Mouse (Mus musculus): ENCODE measurements around the gene Litaf.
A peak's percentile ranks its signal among the peaks of the same experiment; 100 is the strongest.

Litaf gene

GRCm38 (mm10) chr16:11066833-11067191, 855 bp upstream of the Litaf start:
- no peak for DNase-seq (ENCODE audit: low read depth, low spot score)

GRCm38 (mm10) chr16:11065431-11065830, 526 bp downstream of the Litaf start:
- DNase-seq (ENCODE audit: low read depth, low spot score), result no peak

- DNase-seq (ENCODE audit: low read depth, low spot score), result no peak
Observed at GRCm38 (mm10) chr16:11064742-11065141, 1.2 kb downstream of the Litaf start.

DNA sequence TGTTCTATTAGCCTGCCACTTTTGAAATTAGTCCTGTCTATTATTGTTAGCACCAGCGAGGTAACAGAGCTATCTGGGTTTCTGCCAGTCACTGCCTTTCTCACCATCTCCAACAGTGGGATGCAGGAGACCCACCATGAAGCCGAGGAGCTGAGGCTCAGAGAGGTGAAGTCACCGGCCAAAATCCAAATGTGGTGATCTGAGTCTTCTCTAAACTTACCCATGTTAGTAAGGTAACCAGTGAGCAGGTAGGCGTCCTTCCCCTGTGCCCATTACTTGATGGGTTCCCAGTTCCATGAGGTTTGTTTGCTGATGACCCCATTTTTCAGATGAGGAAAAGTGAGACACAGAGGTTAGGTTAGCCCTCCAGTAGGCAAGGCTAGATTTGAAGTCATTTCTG, 1.6 kb downstream of the Litaf start:
- DNase-seq (ENCODE audit: low read depth, low spot score), result no peak

DNA sequence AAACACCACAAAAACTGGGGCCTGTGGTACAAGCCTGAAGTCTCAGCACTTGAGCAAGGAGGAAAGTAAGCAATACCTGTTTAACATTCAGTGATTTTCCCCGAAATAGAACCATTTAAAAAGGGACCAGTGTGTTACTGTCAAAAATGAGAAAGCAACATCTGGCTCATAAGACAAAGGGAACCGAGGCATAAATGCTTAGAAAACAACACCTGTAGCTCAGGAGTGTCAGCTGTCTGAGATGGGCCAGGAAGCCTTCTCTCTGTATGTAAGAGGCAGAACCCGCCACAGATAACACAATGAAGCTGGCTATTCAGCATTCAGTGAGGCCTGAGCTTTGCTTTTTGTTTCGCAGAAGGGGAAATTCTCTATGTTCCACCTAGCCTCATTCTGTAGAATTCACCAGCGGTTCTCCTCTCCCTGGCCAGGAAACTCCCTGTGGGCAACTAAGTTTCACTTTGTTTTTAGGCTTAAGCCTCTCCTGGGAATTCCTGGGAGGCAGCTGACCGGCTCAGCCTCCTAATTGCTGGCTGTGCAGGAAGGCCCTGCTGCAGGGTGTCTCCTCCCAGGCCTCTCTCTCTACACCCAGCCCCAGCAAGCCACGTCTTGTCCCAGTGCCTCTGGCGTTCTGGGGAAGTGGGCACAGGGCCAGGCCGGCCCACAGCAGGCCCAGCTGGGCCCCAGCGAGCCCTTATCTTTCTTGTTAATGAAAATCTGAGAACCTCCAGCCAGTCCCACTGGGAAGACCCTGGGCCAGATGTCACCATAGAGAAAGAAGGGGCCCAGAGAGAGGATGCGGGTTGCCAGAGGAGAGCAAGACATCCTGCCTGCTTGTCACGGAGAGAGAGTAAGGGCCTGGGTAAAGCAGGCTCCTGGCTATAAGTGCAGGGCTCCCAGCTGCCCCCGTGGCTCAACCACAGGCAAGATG, 2.9 kb downstream of the Litaf start:
- no peak for DNase-seq (ENCODE audit: low read depth, low spot score)

GRCm38 (mm10) chr16:11060645-11061044, 5.3 kb downstream of the Litaf start, which contains the start of gene Snn:
Gene Snn (plus strand): TSS chr16:11060945.
- no peak for DNase-seq (ENCODE audit: low read depth, low spot score)

DNA sequence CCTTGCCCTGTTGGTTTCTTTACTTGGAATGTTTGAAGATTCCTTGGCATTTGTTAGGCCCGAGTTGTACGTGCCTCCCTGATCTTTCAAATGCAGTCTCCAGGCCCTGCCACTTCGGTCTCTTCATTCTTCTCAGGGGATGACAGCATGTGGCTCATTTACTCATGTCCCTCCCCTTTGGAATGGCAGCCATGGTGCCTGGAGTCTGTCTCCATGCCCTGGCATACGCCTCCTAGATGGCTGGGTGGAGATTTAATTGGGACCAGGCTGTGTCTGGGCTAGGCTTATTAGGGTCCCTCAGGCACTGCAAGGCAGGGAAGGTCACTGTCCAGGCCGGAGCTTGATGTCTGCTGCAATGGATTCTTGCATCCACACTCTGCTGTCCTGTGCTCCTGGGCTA, 10.0 kb downstream of the Litaf start:
- no peak for DNase-seq (ENCODE audit: low read depth, low spot score)

DNA sequence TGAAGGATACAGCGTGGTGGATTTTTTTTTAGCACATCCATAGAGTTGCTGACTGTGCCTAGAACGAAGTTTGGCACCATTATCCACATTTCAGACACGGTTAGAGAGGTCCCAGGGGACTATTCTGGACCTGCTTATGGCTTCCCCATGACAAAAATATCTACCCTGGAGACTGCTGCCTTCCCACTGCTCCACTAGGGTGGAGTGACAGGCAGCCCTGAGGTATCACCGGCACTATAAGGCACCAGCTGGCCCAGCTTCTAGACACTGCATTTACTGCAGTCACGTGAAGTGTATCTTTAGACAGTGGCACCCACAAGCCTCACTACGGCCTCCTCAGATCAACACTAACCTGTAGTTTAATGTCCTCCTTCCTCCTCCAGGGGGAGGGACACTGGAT, 11.1 kb downstream of the Litaf start:
- no peak for DNase-seq (ENCODE audit: low read depth, low spot score)

GRCm38 (mm10) chr16:11054409-11054808, 11.5 kb downstream of the Litaf start:
- peak; percentile 65 for DNase-seq (ENCODE audit: low read depth, low spot score)

GRCm38 (mm10) chr16:11051134-11051533, 14.8 kb downstream of the Litaf start:
- no peak for DNase-seq (ENCODE audit: low read depth, low spot score)

- DNase-seq (ENCODE audit: low read depth, low spot score), result no peak
Observed at GRCm38 (mm10) chr16:11050226-11050625, 15.7 kb downstream of the Litaf start.

GRCm38 (mm10) chr16:11047130-11047529, 18.8 kb downstream of the Litaf start:
- DNase-seq (ENCODE audit: low read depth, low spot score), result no peak

GRCm38 (mm10) chr16:11046437-11046836, 19.5 kb downstream of the Litaf start:
- peak; percentile 67 for DNase-seq (ENCODE audit: low read depth, low spot score)

- DNase-seq (ENCODE audit: low read depth, low spot score), result no peak
Observed at GRCm38 (mm10) chr16:11043239-11043638, 22.7 kb downstream of the Litaf start.

DNA sequence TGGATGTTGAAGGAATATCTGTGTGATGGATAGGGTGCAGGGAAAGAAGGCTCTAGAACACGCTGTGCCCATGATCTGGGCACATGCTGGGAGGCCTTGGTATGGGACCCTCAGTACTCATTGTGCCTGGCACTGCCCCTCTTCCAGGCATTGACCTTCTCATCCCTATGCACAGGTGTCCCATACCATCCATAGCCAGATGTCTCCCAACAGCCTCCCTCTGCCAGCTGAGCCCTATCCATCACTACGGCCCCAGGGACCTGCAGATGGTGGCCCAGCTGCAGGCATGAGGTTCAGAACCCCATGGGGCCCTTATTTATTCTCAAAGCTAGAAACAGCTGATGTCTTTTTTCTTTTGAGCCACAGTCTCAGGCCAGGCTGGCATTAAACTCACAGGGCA, 25.4 kb downstream of the Litaf start:
- DNase-seq (ENCODE audit: low read depth, low spot score), result no peak

DNA sequence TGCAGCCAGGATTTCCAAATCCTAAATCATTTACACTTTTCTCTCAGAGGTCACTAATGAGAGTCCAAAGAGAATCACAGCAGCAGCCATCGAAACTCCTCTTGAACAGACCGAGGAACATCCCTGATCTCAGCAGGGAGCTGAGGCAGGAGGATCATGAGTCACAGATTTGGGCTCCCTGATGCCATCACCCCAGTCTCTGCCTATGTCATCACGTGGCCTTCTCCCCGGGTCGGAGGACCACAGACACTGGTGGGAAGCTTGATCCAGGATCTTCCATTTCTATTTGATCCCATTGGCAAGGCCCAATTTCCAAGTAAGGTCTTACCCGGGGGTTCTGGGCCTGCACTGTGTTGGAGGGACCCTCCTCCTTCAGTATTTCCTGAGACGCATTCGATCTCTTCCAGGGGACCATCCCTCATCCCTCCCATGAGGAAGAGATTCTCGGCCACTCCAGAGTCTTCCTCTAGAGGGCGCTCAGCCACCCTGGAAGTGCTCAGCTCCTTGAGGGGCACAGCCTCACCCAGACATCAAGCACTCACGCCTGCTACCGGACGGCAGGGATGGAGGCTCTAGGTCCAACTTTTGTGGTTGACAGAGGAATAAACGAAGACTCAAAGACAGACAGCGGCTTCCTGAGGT, 30.0 kb downstream of the Litaf start:
- DNase-seq (ENCODE audit: low read depth, low spot score), result peak; percentile 90

- no peak for DNase-seq (ENCODE audit: low read depth, low spot score)
Observed at GRCm38 (mm10) chr16:11035273-11035672, 30.7 kb downstream of the Litaf start.

DNA sequence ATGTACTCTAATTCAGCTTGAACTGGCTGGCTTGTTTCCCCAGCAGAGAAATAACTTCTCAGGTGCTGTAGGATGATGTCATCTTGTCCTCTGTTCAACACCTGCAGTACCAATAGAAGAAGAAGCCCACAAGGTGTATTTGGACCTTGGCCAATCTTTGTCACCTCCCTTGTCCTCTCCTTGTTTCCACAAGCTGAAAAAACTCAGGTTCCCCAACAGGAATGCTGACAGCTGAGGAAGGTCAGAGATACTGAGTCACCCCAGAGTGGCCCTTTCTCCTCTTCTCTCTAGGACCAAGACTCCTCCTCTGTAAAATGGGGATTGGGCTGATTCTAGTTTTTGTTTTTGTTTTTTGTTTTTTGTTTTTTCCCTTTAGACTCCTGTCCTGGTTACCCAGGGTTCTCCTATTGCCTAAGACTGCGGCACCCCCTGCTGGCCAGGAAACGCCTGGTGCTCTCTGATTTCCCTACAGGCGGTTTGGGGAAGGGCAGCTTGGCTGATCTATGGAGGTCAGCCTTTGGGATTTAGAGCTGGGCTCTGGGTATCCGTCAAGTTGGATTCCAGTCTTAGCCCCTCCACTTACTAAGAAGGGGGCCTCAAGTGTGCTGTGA, 31.7 kb downstream of the Litaf start:
- peak; percentile 87 for DNase-seq (ENCODE audit: low read depth, low spot score)

DNA sequence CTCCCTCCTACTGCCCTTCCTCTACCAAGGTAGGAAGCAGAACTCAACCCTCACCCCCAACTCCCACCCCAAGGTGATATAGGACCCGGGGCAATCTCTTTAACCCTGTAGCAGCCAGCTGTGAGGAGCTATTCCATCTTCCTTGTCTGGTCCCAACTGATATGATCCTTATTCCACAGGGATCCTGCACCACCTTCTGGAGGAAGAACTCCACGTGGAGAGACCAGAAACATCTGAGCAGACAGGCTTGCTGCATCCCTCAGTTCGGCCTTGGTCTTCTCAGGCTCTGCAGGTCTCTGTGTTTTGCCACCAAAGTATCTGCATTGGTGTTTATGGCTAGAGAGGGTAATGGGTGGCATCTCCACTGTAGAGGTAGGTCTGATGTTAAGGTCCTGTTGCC, 34.6 kb downstream of the Litaf start:
- no peak for DNase-seq (ENCODE audit: low read depth, low spot score)

- DNase-seq (ENCODE audit: low read depth, low spot score), result no peak
Observed at GRCm38 (mm10) chr16:11030844-11031243, 35.1 kb downstream of the Litaf start.

GRCm38 (mm10) chr16:11028206-11028605, 37.8 kb downstream of the Litaf start:
- no peak for DNase-seq (ENCODE audit: low read depth, low spot score)

- no peak for DNase-seq (ENCODE audit: low read depth, low spot score)
Observed at GRCm38 (mm10) chr16:11024841-11025240, 41.1 kb downstream of the Litaf start.

- no peak for DNase-seq (ENCODE audit: low read depth, low spot score)
Observed at GRCm38 (mm10) chr16:11023618-11024017, 42.3 kb downstream of the Litaf start.
